ENCODE assay signal across 8 mouse cellular contexts in the genomic region with DNA sequence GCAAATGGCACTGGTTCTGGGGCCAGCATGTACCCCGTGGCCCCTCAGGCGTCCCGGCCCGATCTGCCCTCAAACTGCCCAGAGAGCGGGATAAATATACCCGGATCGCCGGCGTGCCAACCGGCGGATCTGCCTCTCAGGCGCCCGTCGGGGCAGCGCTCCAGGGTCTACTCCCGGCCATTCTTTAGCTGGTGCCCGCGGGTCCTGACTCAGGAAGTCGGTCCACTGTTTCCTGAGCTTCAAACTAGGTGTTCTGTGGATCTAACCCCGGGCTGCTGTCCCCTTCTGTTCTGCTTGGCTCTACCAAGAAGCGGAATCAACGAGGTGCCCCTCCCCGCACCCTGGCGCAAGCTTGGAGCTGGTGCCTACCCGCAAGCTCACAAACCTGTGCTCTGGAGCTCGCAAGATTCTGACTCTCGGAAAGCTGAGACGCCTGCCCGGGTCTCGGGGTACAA. TPM values are rescaled to one million over a fixed set of nuclear protein-coding genes. Genes with fewer than 3 reads are reported as not detected.
DNase-seq lines count a peak whose midpoint lies in the region; ATAC-seq lines count a peak whose summit lies in the region.

No protein-coding gene starts in this region.

- DNase-seq in heart, adult 18-20 months: peak; percentile 49 to 57
- no peak for DNase-seq in heart, adult 9 months (ENCODE audit: low spot score in 2 of 2)
- DNase-seq in midbrain, embryonic 14.5 days: no peak
- DNase-seq in layer of hippocampus, adult 9-10 months (ENCODE audit: low spot score): no peak
- no peak for DNase-seq in frontal cortex, adult 2 months (ENCODE audit: extremely low spot score in 1 of 2, low spot score in 1 of 2)
- no peak for DNase-seq in layer of hippocampus, adult 18-20 months (ENCODE audit: low spot score in 2 of 2)

- no peaks in the 10 kb centered on the region for H3K9me3 ChIP-seq in forebrain, embryonic 15.5 days
- no peaks in the 10 kb centered on the region for H3K9me3 ChIP-seq in hindbrain, embryonic 16.5 days (ENCODE audit: control insufficient read depth, low read length)
- H3K9me3 ChIP-seq in midbrain, embryonic 14.5 days (ENCODE audit: control insufficient read depth, low read length): no peaks in the 10 kb centered on the region

- H3K4me2 ChIP-seq in forebrain, embryonic 15.5 days (replicated peaks): peak overlapping the region; percentile 92
- H3K4me2 ChIP-seq in hindbrain, embryonic 16.5 days (ENCODE audit: low read length): peak overlapping the region; percentile 73
- peak overlapping the region; percentile 69 for H3K4me2 ChIP-seq in midbrain, embryonic 14.5 days (ENCODE audit: low read length)

- peak overlapping the region; percentile 55 for H3K9ac ChIP-seq in forebrain, embryonic 15.5 days (replicated peaks)
- H3K9ac ChIP-seq in hindbrain, embryonic 16.5 days (ENCODE audit: low read depth, low read length): peak overlapping the region; percentile 70
- H3K9ac ChIP-seq in midbrain, embryonic 14.5 days (replicated peaks; ENCODE audit: low read length): peak overlapping the region; percentile 46

- peaks cover 32% of the 10 kb centered on the region for H3K4me1 ChIP-seq in forebrain, embryonic 15.5 days
- peaks cover 29% of the 10 kb centered on the region for H3K4me1 ChIP-seq in hindbrain, embryonic 16.5 days (ENCODE audit: control insufficient read depth, insufficient read depth, low read depth, low read length)
- H3K4me1 ChIP-seq in midbrain, embryonic 14.5 days (ENCODE audit: control insufficient read depth, insufficient read depth, low read length): peaks cover 23% of the 10 kb centered on the region

- no peaks in the 10 kb centered on the region for H3K36me3 ChIP-seq in forebrain, embryonic 15.5 days
- H3K36me3 ChIP-seq in hindbrain, embryonic 16.5 days (ENCODE audit: control insufficient read depth, insufficient read depth, low read length): no peaks in the 10 kb centered on the region
- H3K36me3 ChIP-seq in midbrain, embryonic 14.5 days (ENCODE audit: control insufficient read depth, insufficient read depth, low read length): no peaks in the 10 kb centered on the region

- peak; percentile 33 for ATAC-seq in forebrain, embryonic 15.5 days (replicated peaks)
- no peak; the same call in 1 of the 2 replicates for ATAC-seq in hindbrain, embryonic 16.5 days
- ATAC-seq in midbrain, embryonic 14.5 days (ENCODE audit: low FRiP score, low TSS enrichment): peak; percentile 28; the same call in 1 of the 2 replicates

- H3K27me3 ChIP-seq in forebrain, embryonic 15.5 days: peaks cover 14% of the 10 kb centered on the region; the same call in 1 of the 2 replicates
- peaks cover 9% of the 10 kb centered on the region for H3K27me3 ChIP-seq in hindbrain, embryonic 16.5 days (replicated peaks; ENCODE audit: control insufficient read depth, insufficient read depth, low read length)
- H3K27me3 ChIP-seq in midbrain, embryonic 14.5 days (ENCODE audit: control insufficient read depth, insufficient read depth, low read length): peaks cover 15% of the 10 kb centered on the region

- peak overlapping the region; percentile 49 for H3K4me3 ChIP-seq in forebrain, embryonic 15.5 days
- peak overlapping the region; percentile 50 for H3K4me3 ChIP-seq in hindbrain, embryonic 16.5 days (ENCODE audit: low read length)
- peak overlapping the region; percentile 36 for H3K4me3 ChIP-seq in midbrain, embryonic 14.5 days (replicated peaks; ENCODE audit: low read depth, low read length)

- WGBS in forebrain, embryonic 15.5 days: under 1% methylated on average over 30 of the region's 30 CpGs
- 1% methylated on average over 30 of the region's 30 CpGs for WGBS in hindbrain, embryonic 16.5 days
- under 1% methylated on average over 30 of the region's 30 CpGs for WGBS in midbrain, embryonic 14.5 days

- no peak overlapping the region for H3K27ac ChIP-seq in forebrain, embryonic 15.5 days (replicated peaks)
- peak overlapping the region; percentile 60 for H3K27ac ChIP-seq in hindbrain, embryonic 16.5 days (ENCODE audit: low read depth, low read length)
- H3K27ac ChIP-seq in midbrain, embryonic 14.5 days (replicated peaks; ENCODE audit: low read depth, low read length): no peak overlapping the region

RNA-seq across cellular contexts. Expression of gene Slc38a3, which starts 2.6 kb away (rescaled TPM):
- total RNA-seq in heart, adult 18-20 months (2021): 10 to 100 TPM; 48.3 to 61.0 TPM
- 24.2 and 24.4 TPM in 2 replicates for polyA plus RNA-seq in forebrain, embryonic 15.5 days (2015; fragmentation: Nextera tagmentation; extraction: Ambion mirVana)
- polyA plus RNA-seq in hindbrain, embryonic 16.5 days (2015; fragmentation: Nextera tagmentation; extraction: Ambion mirVana): 53.2 and 55.0 TPM in 2 replicates
- polyA plus RNA-seq in midbrain, embryonic 14.5 days (2014; fragmentation: Nextera tagmentation; extraction: Ambion mirVana): 20.4 and 31.9 TPM in 2 replicates
- 256 and 260 TPM in 2 replicates for polyA plus RNA-seq in frontal cortex, adult 2 months (2012; rRNA removed)
- 10 to 100 TPM; 57.8 to 62.6 TPM for total RNA-seq in layer of hippocampus, adult 18-20 months (2021)

RNA-seq across cellular contexts. Expression of gene Gnat1, which starts 12.7 kb away (rescaled TPM):
- not detected for total RNA-seq in heart, adult 18-20 months (2021)
- polyA plus RNA-seq in forebrain, embryonic 15.5 days (2015; fragmentation: Nextera tagmentation; extraction: Ambion mirVana): 1.7 and 1.8 TPM in 2 replicates
- polyA plus RNA-seq in hindbrain, embryonic 16.5 days (2015; fragmentation: Nextera tagmentation; extraction: Ambion mirVana): 1.3 and 2.7 TPM in 2 replicates
- 0.97 and 2.0 TPM in 2 replicates for polyA plus RNA-seq in midbrain, embryonic 14.5 days (2014; fragmentation: Nextera tagmentation; extraction: Ambion mirVana)
- polyA plus RNA-seq in frontal cortex, adult 2 months (2012; rRNA removed): 0.15 and 0.28 TPM in 2 replicates
- total RNA-seq in layer of hippocampus, adult 18-20 months (2021): not detected

RNA-seq across cellular contexts. Expression of gene Gnai2, which starts 31.6 kb away (rescaled TPM):
- 100 to 1,000 TPM; 241 to 253 TPM for total RNA-seq in heart, adult 18-20 months (2021)
- polyA plus RNA-seq in forebrain, embryonic 15.5 days (2015; fragmentation: Nextera tagmentation; extraction: Ambion mirVana): 335 and 338 TPM in 2 replicates
- 302 and 317 TPM in 2 replicates for polyA plus RNA-seq in hindbrain, embryonic 16.5 days (2015; fragmentation: Nextera tagmentation; extraction: Ambion mirVana)
- polyA plus RNA-seq in midbrain, embryonic 14.5 days (2014; fragmentation: Nextera tagmentation; extraction: Ambion mirVana): 284 and 326 TPM in 2 replicates
- 334 and 351 TPM in 2 replicates for polyA plus RNA-seq in frontal cortex, adult 2 months (2012; rRNA removed)
- total RNA-seq in layer of hippocampus, adult 18-20 months (2021): 100 to 1,000 TPM; 228 to 231 TPM

RNA-seq across cellular contexts. Expression of gene Sema3f, which starts 43.5 kb away (rescaled TPM):
- 10 to 100 TPM; 14.7 to 16.5 TPM for total RNA-seq in heart, adult 18-20 months (2021)
- 13.7 and 14.6 TPM in 2 replicates for polyA plus RNA-seq in forebrain, embryonic 15.5 days (2015; fragmentation: Nextera tagmentation; extraction: Ambion mirVana)
- 10.0 and 13.0 TPM in 2 replicates for polyA plus RNA-seq in hindbrain, embryonic 16.5 days (2015; fragmentation: Nextera tagmentation; extraction: Ambion mirVana)
- polyA plus RNA-seq in midbrain, embryonic 14.5 days (2014; fragmentation: Nextera tagmentation; extraction: Ambion mirVana): 34.0 and 37.0 TPM in 2 replicates
- 21.2 and 22.3 TPM in 2 replicates for polyA plus RNA-seq in frontal cortex, adult 2 months (2012; rRNA removed)
- 1 to 10 TPM; 2.8 to 5.9 TPM for total RNA-seq in layer of hippocampus, adult 18-20 months (2021)

RNA-seq across cellular contexts. Expression of gene Sema3b, which starts 57.7 kb away (rescaled TPM):
- 10 to 100 TPM; 20.4 to 22.9 TPM for total RNA-seq in heart, adult 18-20 months (2021)
- 1.7 and 2.8 TPM in 2 replicates for polyA plus RNA-seq in forebrain, embryonic 15.5 days (2015; fragmentation: Nextera tagmentation; extraction: Ambion mirVana)
- 5.6 and 7.0 TPM in 2 replicates for polyA plus RNA-seq in hindbrain, embryonic 16.5 days (2015; fragmentation: Nextera tagmentation; extraction: Ambion mirVana)
- 1.5 and 3.2 TPM in 2 replicates for polyA plus RNA-seq in midbrain, embryonic 14.5 days (2014; fragmentation: Nextera tagmentation; extraction: Ambion mirVana)
- 2.1 and 3.4 TPM in 2 replicates for polyA plus RNA-seq in frontal cortex, adult 2 months (2012; rRNA removed)
- total RNA-seq in layer of hippocampus, adult 18-20 months (2021): 1 to 10 TPM; 1.5 to 2.5 TPM

Comparison
In these comparisons a context has a peak if more than half of its experiments do, and no peak if none do; other contexts are left out.
1. DNase-seq: peak in heart, adult 18-20 months (2 of 2); none in heart, adult 9 months (0 of 2), midbrain, embryonic 14.5 days (single experiment), layer of hippocampus, adult 9-10 months (single experiment), frontal cortex, adult 2 months (0 of 2) and layer of hippocampus, adult 18-20 months (0 of 2).
2. Peak in every context shown above with its lines, with median percentiles within 50 percentile points of each other: H3K4me2 ChIP-seq, H3K4me3 ChIP-seq and H3K9ac ChIP-seq.